Mouse (Mus musculus) thymus, postnatal 4 days (tissue): ENCODE data around the gene Lcn9.

ENCODE experiments used
- DNase-seq: peaks from one replicate; pipeline ENCODE4 v3.0.0; 2021

Gene Lcn9

GRCm38 (mm10) chr2:25850330-25850729, 27.4 kb downstream of the Lcn9 start:
- peak; percentile 84 for DNase-seq

- DNase-seq, result no peak
These were observed 29.7 kb downstream of the Lcn9 start for GRCm38 (mm10) chr2:25852626-25853025.

- DNase-seq, result peak; percentile 33
These were observed 31.0 kb downstream of the Lcn9 start for GRCm38 (mm10) chr2:25853998-25854397.

GRCm38 (mm10) chr2:25859891-25860290, 36.9 kb downstream of the Lcn9 start:
- no peak for DNase-seq

GRCm38 (mm10) chr2:25862038-25862437, 39.1 kb downstream of the Lcn9 start:
- DNase-seq, result no peak

GRCm38 (mm10) chr2:25862696-25863270, 39.8 kb downstream of the Lcn9 start:
- no peak for DNase-seq

- peak; percentile 57 for DNase-seq
These were observed 40.6 kb downstream of the Lcn9 start, which contains the start of gene Kcnt1 for GRCm38 (mm10) chr2:25863337-25864131. Gene Kcnt1 (plus strand): TSS chr2:25863734.

- DNase-seq, result no peak
These were observed 41.3 kb downstream of the Lcn9 start for GRCm38 (mm10) chr2:25864230-25864629.

- DNase-seq, result no peak
These were observed 42.5 kb downstream of the Lcn9 start for GRCm38 (mm10) chr2:25865412-25865811.

- DNase-seq, result no peak
These were observed 43.7 kb downstream of the Lcn9 start for GRCm38 (mm10) chr2:25866656-25867055.
